Mouse (Mus musculus) kidney, embryonic 14.5 days (tissue): ENCODE measurements around the gene Tollip. TPM values are rescaled to one million over a fixed set of nuclear protein-coding genes. Genes with fewer than 3 reads are reported as not detected.

ENCODE experiments used
- ATAC-seq: fragments of 200-750 bp; cut with Nextera tagmentation; 2 replicates; pipeline ENCODE4 v1.8.0; 2017; ENCODE audit warnings: moderate number of reproducible peaks, mild to moderate bottlenecking, moderate TSS enrichment, moderate library complexity; ENCODE audit not compliant: low FRiP score, low TSS enrichment
- H3K27ac ChIP-seq: fragments of 300-500 bp; sonication (generic); 2 replicates; pipeline ENCODE4 v1.5.1; 2014; ENCODE audit warnings: low read depth, mild to moderate bottlenecking, low read length, moderate library complexity, mixed read lengths
- H3K27me3 ChIP-seq: fragments of 300-500 bp; sonication (generic); 2 replicates; pipeline ENCODE4 v1.6.1; 2014; ENCODE audit warnings: mild to moderate bottlenecking, low read length; ENCODE audit not compliant: control insufficient read depth, insufficient read depth
- H3K36me3 ChIP-seq: fragments of 300-500 bp; sonication (generic); 2 replicates; pipeline ENCODE4 v1.6.1; 2014; ENCODE audit warnings: low read length, mixed read lengths; ENCODE audit not compliant: control insufficient read depth, insufficient read depth
- H3K4me1 ChIP-seq: fragments of 300-500 bp; sonication (generic); 2 replicates; pipeline ENCODE4 v1.6.1; 2014; ENCODE audit warnings: low read length, mixed read lengths; ENCODE audit not compliant: control insufficient read depth, insufficient read depth
- H3K4me2 ChIP-seq: fragments of 300-500 bp; sonication (generic); replicated peaks from 2 replicates; pipeline ENCODE4 v1.6.1; 2014; ENCODE audit warnings: low read depth, mild to moderate bottlenecking, low read length
- H3K4me3 ChIP-seq: fragments of 300-500 bp; sonication (generic); 2 replicates; pipeline ENCODE4 v1.5.1; 2014; ENCODE audit warnings: mild to moderate bottlenecking, low read length
- H3K9ac ChIP-seq: fragments of 300-500 bp; sonication (generic); 2 replicates; pipeline ENCODE4 v1.6.1; 2014; ENCODE audit warnings: low read depth, mild to moderate bottlenecking, low read length, moderate library complexity
- H3K9me3 ChIP-seq: fragments of 300-500 bp; sonication (generic); 2 replicates; pipeline ENCODE4 v1.6.1; 2016; ENCODE audit warnings: low read length; ENCODE audit not compliant: control insufficient read depth
- WGBS: fragments of 180-500 bp; shearing (Covaris S2); extraction: QIAGEN DNeasy Blood & Tissue Kit; methylation state at CpG from one replicate; pipeline ENCODE4 v1.1.7; 2014; 5-methylcytosine and 5-hydroxymethylcytosine counted together
- polyA plus RNA-seq: library from polyadenylated mRNA; unstranded; fragments of >200 nt; fragmentation: Nextera tagmentation; extraction: Ambion mirVana; gene quantifications from 2 replicates; pipeline ENCODE4 v1.2.1, GENCODE M21; 2014

The Tollip gene
- polyA plus RNA-seq, 1 experiment from 2014 or later = 45.8 TPM

- no peak overlapping the region for H3K27ac ChIP-seq
- peaks cover 8% of the 10 kb centered on the region; the same call in 1 of the 2 replicates for H3K27me3 ChIP-seq
- no peak overlapping the region for H3K9ac ChIP-seq
- no peak for ATAC-seq
- H3K36me3 ChIP-seq = no peaks in the 10 kb centered on the region
- H3K4me3 ChIP-seq = no peak overlapping the region
- H3K4me1 ChIP-seq = no peaks in the 10 kb centered on the region
- H3K9me3 ChIP-seq = no peaks in the 10 kb centered on the region; the same call in 1 of the 2 replicates
- WGBS = 81% methylated on average over 6 of the region's 6 CpGs
- H3K4me2 ChIP-seq = no peak overlapping the region
Observed at GRCm38 (mm10) chr7:141908591-141908990, 9.7 kb downstream of the Tollip start.

GRCm38 (mm10) chr7:141902791-141903190 lies 15.5 kb downstream of the Tollip start:
- no peaks in the 10 kb centered on the region for H3K36me3 ChIP-seq
- no peak for ATAC-seq
- H3K27ac ChIP-seq = no peak overlapping the region
- H3K4me1 ChIP-seq = peaks cover 17% of the 10 kb centered on the region
- peak overlapping the region; percentile 35; the same call in 1 of the 2 replicates for H3K9ac ChIP-seq
- 70% methylated on average over 4 of the region's 4 CpGs for WGBS
- H3K4me3 ChIP-seq = peak overlapping the region; percentile 87
- no peaks in the 10 kb centered on the region; the same call in 1 of the 2 replicates for H3K27me3 ChIP-seq
- peak overlapping the region; percentile 55 for H3K4me2 ChIP-seq
- H3K9me3 ChIP-seq = no peaks in the 10 kb centered on the region; the same call in 1 of the 2 replicates

GRCm38 (mm10) chr7:141902269-141902729 lies 16.0 kb downstream of the Tollip start:
- Histone ChIP-seq H3K9me3 (no peaks in the 10 kb centered on the region; the same call in 1 of the 2 replicates), H3K27ac (no peak overlapping the region), H3K4me2 (peak overlapping the region; percentile 57), H3K9ac (peak overlapping the region; percentile 94), H3K36me3 (no peaks in the 10 kb centered on the region), H3K27me3 (no peaks in the 10 kb centered on the region; the same call in 1 of the 2 replicates), H3K4me3 (peak overlapping the region; percentile 87), H3K4me1 (peaks cover 17% of the 10 kb centered on the region)
- under 1% methylated on average over 43 of the region's 44 CpGs for WGBS
- ATAC-seq = peak; percentile 98

- Histone ChIP-seq H3K27ac (no peak overlapping the region), H3K9me3 (no peaks in the 10 kb centered on the region; the same call in 1 of the 2 replicates), H3K4me3 (peak overlapping the region; percentile 87), H3K36me3 (no peaks in the 10 kb centered on the region), H3K9ac (peak overlapping the region; percentile 94), H3K27me3 (no peaks in the 10 kb centered on the region; the same call in 1 of the 2 replicates), H3K4me1 (peaks cover 17% of the 10 kb centered on the region), H3K4me2 (peak overlapping the region; percentile 57)
- under 1% methylated on average over 16 of the region's 16 CpGs for WGBS
- peak; percentile 41 for ATAC-seq
Observed at GRCm38 (mm10) chr7:141901825-141902224, 16.5 kb downstream of the Tollip start.

- H3K36me3 ChIP-seq = peaks cover 51% of the 10 kb centered on the region
Observed at GRCm38 (mm10) chr7:141892151-141892550, 26.2 kb downstream of the Tollip start.

GRCm38 (mm10) chr7:141878813-141879212 lies 39.5 kb downstream of the Tollip start:
- no peak for ATAC-seq
- Histone ChIP-seq H3K36me3 (peaks cover 43% of the 10 kb centered on the region), H3K4me3 (no peak overlapping the region), H3K9me3 (no peaks in the 10 kb centered on the region), H3K9ac (no peak overlapping the region), H3K4me2 (no peak overlapping the region), H3K27ac (no peak overlapping the region), H3K27me3 (no peaks in the 10 kb centered on the region), H3K4me1 (no peaks in the 10 kb centered on the region)
- 91% methylated on average over 2 of the region's 2 CpGs for WGBS

More at GRCm38 (mm10) chr7:141892151-141892550, 26.2 kb downstream of the Tollip start:
- 97% methylated on average over 7 of the region's 7 CpGs for WGBS
- Histone ChIP-seq H3K9me3 (no peaks in the 10 kb centered on the region), H3K4me2 (no peak overlapping the region), H3K4me3 (no peak overlapping the region), H3K27me3 (no peaks in the 10 kb centered on the region), H3K9ac (no peak overlapping the region), H3K4me1 (no peaks in the 10 kb centered on the region), H3K27ac (no peak overlapping the region)
- ATAC-seq = no peak

- H3K9ac ChIP-seq = no peak overlapping the region
- no peaks in the 10 kb centered on the region for H3K9me3 ChIP-seq
- H3K27ac ChIP-seq = no peak overlapping the region
- H3K36me3 ChIP-seq = peaks cover 18% of the 10 kb centered on the region; the same call in 1 of the 2 replicates
- no peak for ATAC-seq
- H3K27me3 ChIP-seq = no peaks in the 10 kb centered on the region
- 86% methylated on average over 5 of the region's 5 CpGs for WGBS
- no peak overlapping the region for H3K4me2 ChIP-seq
- H3K4me1 ChIP-seq = no peaks in the 10 kb centered on the region
- H3K4me3 ChIP-seq = no peak overlapping the region
Observed at GRCm38 (mm10) chr7:141874891-141875290, 43.4 kb downstream of the Tollip start.

GRCm38 (mm10) chr7:141870553-141870952 lies 47.8 kb downstream of the Tollip start:
- Histone ChIP-seq H3K36me3 (peaks cover 14% of the 10 kb centered on the region; the same call in 1 of the 2 replicates), H3K9me3 (no peaks in the 10 kb centered on the region), H3K27ac (no peak overlapping the region), H3K4me1 (no peaks in the 10 kb centered on the region), H3K4me2 (no peak overlapping the region), H3K9ac (no peak overlapping the region), H3K4me3 (no peak overlapping the region), H3K27me3 (no peaks in the 10 kb centered on the region)
- no peak for ATAC-seq
- WGBS = 84% methylated on average over 5 of the region's 5 CpGs

GRCm38 (mm10) chr7:141869644-141870043 lies 48.7 kb downstream of the Tollip start:
- no peak overlapping the region for H3K4me3 ChIP-seq
- no peak for ATAC-seq
- no peaks in the 10 kb centered on the region for H3K9me3 ChIP-seq
- H3K27ac ChIP-seq = no peak overlapping the region
- H3K36me3 ChIP-seq = peaks cover 11% of the 10 kb centered on the region; the same call in 1 of the 2 replicates
- no peaks in the 10 kb centered on the region for H3K4me1 ChIP-seq
- H3K4me2 ChIP-seq = no peak overlapping the region
- 75% methylated on average over 5 of the region's 5 CpGs for WGBS
- no peak overlapping the region for H3K9ac ChIP-seq
- no peaks in the 10 kb centered on the region for H3K27me3 ChIP-seq
